In genomic region chr17:82824057-82824456, GRCm38 (mm10) we compare ENCODE assay signal across 24 mouse cellular contexts.
"Had no signal": no experiment of that assay in that cellular context is flagged by ENCODE, and none has a peak within 500 bp of the region (broad histone marks: within the 10 kb centered on the region; RNA-seq: fewer than 3 reads in every experiment).

No protein-coding gene starts in this region.

- H3K9ac ChIP-seq: heart, embryonic 13.5 days; heart, embryonic 15.5 days; hindbrain, embryonic 13.5 days; hindbrain, embryonic 15.5 days; kidney, embryonic 15.5 days; limb, embryonic 12.5 days had no signal

- H3K4me2 ChIP-seq: heart, embryonic 11.5 days; heart, embryonic 13.5 days; heart, embryonic 15.5 days; hindbrain, embryonic 13.5 days; hindbrain, embryonic 15.5 days; kidney, embryonic 15.5 days; limb, embryonic 12.5 days; liver, embryonic 11.5 days had no signal

- H3K36me3 ChIP-seq: heart, embryonic 13.5 days; heart, embryonic 15.5 days; hindbrain, embryonic 13.5 days; hindbrain, embryonic 15.5 days; kidney, embryonic 15.5 days; limb, embryonic 10.5 days; limb, embryonic 12.5 days had no signal

- H3K27me3 ChIP-seq: heart, embryonic 13.5 days; heart, embryonic 15.5 days; hindbrain, embryonic 13.5 days; hindbrain, embryonic 15.5 days; kidney, embryonic 15.5 days; limb, embryonic 12.5 days had no signal

- H3K27ac ChIP-seq: heart, adult 2 months; heart, embryonic 13.5 days; heart, embryonic 15.5 days; hindbrain, embryonic 13.5 days; hindbrain, embryonic 15.5 days; hindbrain, postnatal 0 days; kidney, embryonic 15.5 days; kidney, postnatal 0 days; left cerebral cortex, adult 2 months; limb, embryonic 10.5 days; limb, embryonic 12.5 days had no signal

- H3K4me1 ChIP-seq: heart, embryonic 13.5 days; heart, embryonic 15.5 days; hindbrain, embryonic 13.5 days; hindbrain, embryonic 15.5 days; kidney, embryonic 15.5 days; limb, embryonic 10.5 days; limb, embryonic 12.5 days had no signal

- H3K9me3 ChIP-seq: heart, embryonic 15.5 days; hindbrain, embryonic 15.5 days; kidney, embryonic 15.5 days; limb, embryonic 10.5 days; limb, embryonic 12.5 days had no signal

- DNase-seq: gastrocnemius, postnatal 14 days; gastrocnemius, postnatal 36 days; heart, adult 11 months; heart, adult 2 months; heart, postnatal 14 days; heart, postnatal 36 days; kidney, adult 11 months; kidney, adult 2 months; kidney, adult 9 months; kidney, postnatal 14 days; kidney, postnatal 36 days; liver had no signal

- H3K4me3 ChIP-seq: heart, adult 2 months; heart, embryonic 13.5 days; heart, embryonic 15.5 days; hindbrain, embryonic 13.5 days; hindbrain, embryonic 15.5 days; kidney, embryonic 15.5 days; left cerebral cortex, adult 2 months; limb, embryonic 10.5 days; limb, embryonic 12.5 days had no signal
